Comparison of ENCODE assay signal across 13 mouse cellular contexts in genomic region chr9:114525891-114526290, GRCm38 (mm10). TPM values are rescaled to one million over a fixed set of nuclear protein-coding genes. Genes with fewer than 3 reads are reported as not detected.
DNase-seq lines count a peak whose midpoint lies in the region; ATAC-seq and TF ChIP-seq lines count a peak whose summit lies in the region.
"Had no signal": no experiment of that assay in that cellular context is flagged by ENCODE, and none has a peak within 500 bp of the region (broad histone marks: within the 10 kb centered on the region; RNA-seq: fewer than 3 reads in every experiment).

No protein-coding gene starts in this region.

- no peak for TF ChIP-seq CTCF in stomach, postnatal 0 days (IDR thresholded peaks at IDR 0.05; ENCODE audit: low read depth)

- no peak for TF ChIP-seq EP300 in stomach, postnatal 0 days (optimal IDR thresholded peaks at IDR 0.05)

- no peak overlapping the region for H3K4me3 ChIP-seq in kidney, embryonic 15.5 days (replicated peaks)
- no peak overlapping the region for H3K4me3 ChIP-seq in stomach, embryonic 15.5 days (replicated peaks)
- H3K4me3 ChIP-seq in stomach, postnatal 0 days (ENCODE audit: low read depth, low read length) = no peak overlapping the region
- no peak overlapping the region for H3K4me3 ChIP-seq in forebrain, embryonic 15.5 days

- peak overlapping the region; percentile 93 for H3K27ac ChIP-seq in kidney, embryonic 15.5 days
- peak overlapping the region; percentile 71; the same call in 1 of the 2 replicates for H3K27ac ChIP-seq in stomach, embryonic 15.5 days
- no peak overlapping the region for H3K27ac ChIP-seq in stomach, postnatal 0 days (replicated peaks)
- H3K27ac ChIP-seq in forebrain, embryonic 15.5 days (replicated peaks) = no peak overlapping the region

- peak overlapping the region; percentile 26; the same call in 1 of the 2 replicates for H3K9ac ChIP-seq in kidney, embryonic 15.5 days
- H3K9ac ChIP-seq in stomach, embryonic 15.5 days = no peak overlapping the region
- no peak overlapping the region for H3K9ac ChIP-seq in stomach, postnatal 0 days (ENCODE audit: low read length)
- no peak overlapping the region for H3K9ac ChIP-seq in forebrain, embryonic 15.5 days (replicated peaks)

- no peaks in the 10 kb centered on the region for H3K9me3 ChIP-seq in kidney, embryonic 15.5 days (replicated peaks)
- no peaks in the 10 kb centered on the region for H3K9me3 ChIP-seq in stomach, embryonic 15.5 days
- no peaks in the 10 kb centered on the region for H3K9me3 ChIP-seq in stomach, postnatal 0 days (ENCODE audit: control insufficient read depth, low read length)
- no peaks in the 10 kb centered on the region for H3K9me3 ChIP-seq in forebrain, embryonic 15.5 days
- H3K9me3 ChIP-seq: G1E; liver, embryonic 13.5 days had no signal

- DNase-seq in kidney, postnatal 14 days = no peak
- no peak for DNase-seq in stomach, postnatal 0 days (ENCODE audit: low spot score)
- DNase-seq in spleen, adult 12 weeks (ENCODE audit: low spot score) = no peak
- DNase-seq in urinary bladder, postnatal 10 days (ENCODE audit: low spot score) = no peak
- no peak for DNase-seq in adrenal gland, adult (ENCODE audit: inconsistent age in 2 of 2, low spot score in 1 of 2)
- DNase-seq: adrenal gland, postnatal 36 days; cerebellum, adult 2 months; liver, embryonic 13.5 days; right cerebral cortex, postnatal 14 days had no signal

- ATAC-seq in kidney, embryonic 15.5 days (replicated peaks; ENCODE audit: low FRiP score) = peak; percentile 20; the same call in 1 of the 2 replicates
- no peak for ATAC-seq in stomach, embryonic 15.5 days (ENCODE audit: insufficient read depth, low FRiP score, low read depth)
- ATAC-seq in stomach, postnatal 0 days (ENCODE audit: low FRiP score, low TSS enrichment) = no peak
- ATAC-seq in forebrain, embryonic 15.5 days (replicated peaks) = 0 out of 2 replicates have a peak, but pooled peaks have one; percentile 35

- 9% methylated on average over 8 of the region's 8 CpGs for WGBS in kidney, embryonic 15.5 days
- WGBS in stomach, embryonic 15.5 days = 19% methylated on average over 8 of the region's 8 CpGs
- WGBS in stomach, postnatal 0 days = 21% methylated on average over 8 of the region's 8 CpGs
- 6% methylated on average over 8 of the region's 8 CpGs for WGBS in forebrain, embryonic 15.5 days

- peaks cover 58% of the 10 kb centered on the region for H3K4me1 ChIP-seq in kidney, embryonic 15.5 days
- H3K4me1 ChIP-seq in stomach, embryonic 15.5 days = peaks cover 27% of the 10 kb centered on the region
- H3K4me1 ChIP-seq in stomach, postnatal 0 days (replicated peaks; ENCODE audit: control insufficient read depth, insufficient read depth) = no peaks in the 10 kb centered on the region
- peaks cover 19% of the 10 kb centered on the region for H3K4me1 ChIP-seq in forebrain, embryonic 15.5 days

- H3K27me3 ChIP-seq in kidney, embryonic 15.5 days = no peaks in the 10 kb centered on the region
- no peaks in the 10 kb centered on the region for H3K27me3 ChIP-seq in stomach, embryonic 15.5 days (replicated peaks)
- H3K27me3 ChIP-seq in stomach, postnatal 0 days (ENCODE audit: control insufficient read depth, insufficient read depth, low read length) = no peaks in the 10 kb centered on the region
- H3K27me3 ChIP-seq in forebrain, embryonic 15.5 days = no peaks in the 10 kb centered on the region
- H3K27me3 ChIP-seq: liver, embryonic 13.5 days had no signal

- H3K36me3 ChIP-seq in kidney, embryonic 15.5 days = no peaks in the 10 kb centered on the region
- no peaks in the 10 kb centered on the region for H3K36me3 ChIP-seq in stomach, embryonic 15.5 days
- H3K36me3 ChIP-seq in stomach, postnatal 0 days (ENCODE audit: control insufficient read depth, insufficient read depth, low read length) = no peaks in the 10 kb centered on the region
- no peaks in the 10 kb centered on the region for H3K36me3 ChIP-seq in forebrain, embryonic 15.5 days
- H3K36me3 ChIP-seq: G1E; liver, embryonic 13.5 days had no signal

- H3K4me2 ChIP-seq in kidney, embryonic 15.5 days = peak overlapping the region; percentile 52; the same call in 1 of the 2 replicates
- H3K4me2 ChIP-seq in stomach, embryonic 15.5 days = 0 out of 2 replicates have a peak overlapping the region, but pooled peaks have one; percentile 8
- no peak overlapping the region for H3K4me2 ChIP-seq in stomach, postnatal 0 days (replicated peaks; ENCODE audit: low read depth)
- H3K4me2 ChIP-seq in forebrain, embryonic 15.5 days (replicated peaks) = no peak overlapping the region

RNA-seq across cellular contexts. Expression of gene C130032M10Rik, which starts 10.4 kb away (rescaled TPM):
- 0.58 and 0.62 TPM in 2 replicates for polyA plus RNA-seq in kidney, embryonic 15.5 days (2015; fragmentation: Nextera tagmentation; extraction: Ambion mirVana)
- 0.19 and 0.64 TPM in 2 replicates for polyA plus RNA-seq in stomach, embryonic 15.5 days (2015; fragmentation: Nextera tagmentation; extraction: Ambion mirVana)
- polyA plus RNA-seq in stomach, postnatal 0 days (2015; fragmentation: Nextera tagmentation; extraction: Ambion mirVana) = not detected in 2 replicates
- polyA plus RNA-seq in forebrain, embryonic 15.5 days (2015; fragmentation: Nextera tagmentation; extraction: Ambion mirVana) = not detected in 2 replicates
- polyA plus RNA-seq: cerebellum, adult 2 months; G1E; liver, embryonic 13.5 days had no signal

RNA-seq across cellular contexts. Expression of gene Ccr4, which starts 21.2 kb away (rescaled TPM):
- polyA plus RNA-seq in kidney, embryonic 15.5 days (2015; fragmentation: Nextera tagmentation; extraction: Ambion mirVana) = 0.55 and 0.78 TPM in 2 replicates
- polyA plus RNA-seq in stomach, embryonic 15.5 days (2015; fragmentation: Nextera tagmentation; extraction: Ambion mirVana) = 0.04 TPM in 1 of 2 replicates, not detected in the other
- polyA plus RNA-seq in stomach, postnatal 0 days (2015; fragmentation: Nextera tagmentation; extraction: Ambion mirVana) = not detected in 2 replicates
- not detected in 2 replicates for polyA plus RNA-seq in forebrain, embryonic 15.5 days (2015; fragmentation: Nextera tagmentation; extraction: Ambion mirVana)
- polyA plus RNA-seq: cerebellum, adult 2 months; G1E; liver, embryonic 13.5 days had no signal

RNA-seq across cellular contexts. Expression of gene Trim71, which starts 38.3 kb away (rescaled TPM):
- 0.87 and 1.00 TPM in 2 replicates for polyA plus RNA-seq in kidney, embryonic 15.5 days (2015; fragmentation: Nextera tagmentation; extraction: Ambion mirVana)
- 2.0 and 2.2 TPM in 2 replicates for polyA plus RNA-seq in stomach, embryonic 15.5 days (2015; fragmentation: Nextera tagmentation; extraction: Ambion mirVana)
- polyA plus RNA-seq in stomach, postnatal 0 days (2015; fragmentation: Nextera tagmentation; extraction: Ambion mirVana) = 0.47 and 0.51 TPM in 2 replicates
- 0.11 and 0.14 TPM in 2 replicates for polyA plus RNA-seq in forebrain, embryonic 15.5 days (2015; fragmentation: Nextera tagmentation; extraction: Ambion mirVana)
- polyA plus RNA-seq: G1E had no signal

Comparison
In these comparisons a context has a peak if more than half of its experiments do, and no peak if none do; other contexts are left out.
1. H3K27ac ChIP-seq: peak in kidney, embryonic 15.5 days (single experiment) and stomach, embryonic 15.5 days (single experiment); none in stomach, postnatal 0 days (single experiment) and forebrain, embryonic 15.5 days (single experiment).
2. H3K4me2 ChIP-seq: peak in kidney, embryonic 15.5 days (single experiment) and stomach, embryonic 15.5 days (single experiment); none in stomach, postnatal 0 days (single experiment) and forebrain, embryonic 15.5 days (single experiment).
3. ATAC-seq: peak in kidney, embryonic 15.5 days (single experiment) and forebrain, embryonic 15.5 days (single experiment); none in stomach, embryonic 15.5 days (single experiment) and stomach, postnatal 0 days (single experiment).